Mouse (Mus musculus) Muller cell, postnatal 12 days (primary cell): Measurements from ENCODE around the gene Tsn.

Source experiments
- DNase-seq: peaks from one replicate; pipeline ENCODE4 v3.0.0-alpha.2; 2015; ENCODE audit errors: inconsistent ontology term

The Tsn gene

GRCm38 (mm10) chr1:118311622-118312326 is at the start of gene Tsn:
Tsn (minus strand) TSS chr1:118311739.
- DNase-seq, result no peak

- peak; percentile 79 for DNase-seq
Measured at GRCm38 (mm10) chr1:118359071-118359761, 47.7 kb upstream of the Tsn start.

GRCm38 (mm10) chr1:118349922-118350321 is 38.4 kb upstream of the Tsn start:
- no peak for DNase-seq

- DNase-seq, result no peak
Measured at GRCm38 (mm10) chr1:118343649-118344435, 32.3 kb upstream of the Tsn start.

GRCm38 (mm10) chr1:118337921-118338320 is 26.4 kb upstream of the Tsn start:
- no peak for DNase-seq

- DNase-seq, result no peak
Measured at GRCm38 (mm10) chr1:118335847-118336246, 24.3 kb upstream of the Tsn start.

GRCm38 (mm10) chr1:118334749-118335713 is 23.5 kb upstream of the Tsn start:
- DNase-seq, result no peak

GRCm38 (mm10) chr1:118321661-118322201 is 10.2 kb upstream of the Tsn start, which contains the start of gene Nifk:
Nifk (plus strand) TSS chr1:118321839.
- peak; percentile 83 for DNase-seq

- no peak for DNase-seq
Measured at GRCm38 (mm10) chr1:118320696-118321095, 9.2 kb upstream of the Tsn start.

GRCm38 (mm10) chr1:118310780-118311621 is 538 bp downstream of the Tsn start:
- DNase-seq, result peak; percentile 92

- DNase-seq, result no peak
Measured at GRCm38 (mm10) chr1:118297719-118298118, 13.8 kb downstream of the Tsn start.

- no peak for DNase-seq
Measured at GRCm38 (mm10) chr1:118296673-118297072, 14.9 kb downstream of the Tsn start.

- peak; percentile 16 for DNase-seq
Measured at GRCm38 (mm10) chr1:118294826-118295225, 16.7 kb downstream of the Tsn start.

GRCm38 (mm10) chr1:118294192-118294591 is 17.3 kb downstream of the Tsn start:
- no peak for DNase-seq

GRCm38 (mm10) chr1:118292291-118292690 is 19.2 kb downstream of the Tsn start:
- DNase-seq, result no peak

GRCm38 (mm10) chr1:118275139-118275538 is 36.4 kb downstream of the Tsn start:
- peak; percentile 22 for DNase-seq

- DNase-seq, result no peak
Measured at GRCm38 (mm10) chr1:118251931-118252330, 59.6 kb downstream of the Tsn start.
